Mouse (Mus musculus) intestine, embryonic 15.5 days (tissue): ENCODE data around the gene Galntl6. TPM values are rescaled to one million over a fixed set of nuclear protein-coding genes. Genes with fewer than 3 reads are reported as not detected.

Source experiments
- ATAC-seq: fragments of 200-750 bp; cut with Nextera tagmentation; 2 replicates; pipeline ENCODE4 v1.8.0; 2017; ENCODE audit warnings: moderate TSS enrichment, moderate library complexity
- H3K27ac ChIP-seq: fragments of 300-500 bp; sonication (generic); 2 replicates; pipeline ENCODE4 v1.5.1; 2015; ENCODE audit warnings: mild to moderate bottlenecking, inconsistent platforms
- H3K27me3 ChIP-seq: fragments of 300-500 bp; sonication (generic); replicated peaks from 2 replicates; pipeline ENCODE4 v1.6.1; 2015; ENCODE audit warnings: inconsistent platforms
- H3K36me3 ChIP-seq: fragments of 300-500 bp; sonication (generic); 2 replicates; pipeline ENCODE4 v1.6.1; 2015; ENCODE audit warnings: inconsistent platforms
- H3K4me1 ChIP-seq: fragments of 300-500 bp; sonication (generic); replicated peaks from 2 replicates; pipeline ENCODE4 v1.6.1; 2015; ENCODE audit warnings: inconsistent platforms
- H3K4me2 ChIP-seq: fragments of 300-500 bp; sonication (generic); replicated peaks from 2 replicates; pipeline ENCODE4 v1.6.1; 2015; ENCODE audit warnings: mild to moderate bottlenecking, inconsistent platforms
- H3K4me3 ChIP-seq: fragments of 300-500 bp; sonication (generic); replicated peaks from 2 replicates; pipeline ENCODE4 v1.5.1; 2015; ENCODE audit warnings: inconsistent platforms
- H3K9ac ChIP-seq: fragments of 300-500 bp; sonication (generic); 2 replicates; pipeline ENCODE4 v1.6.1; 2015; ENCODE audit warnings: inconsistent platforms
- H3K9me3 ChIP-seq: fragments of 300-500 bp; sonication (generic); 2 replicates; pipeline ENCODE4 v1.6.1; 2016; ENCODE audit warnings: inconsistent platforms
- WGBS: fragments of 180-500 bp; shearing (Covaris S2); methylation state at CpG from one replicate; pipeline ENCODE4 v1.1.7; 2015; 5-methylcytosine and 5-hydroxymethylcytosine counted together
- polyA plus RNA-seq: library from polyadenylated mRNA; unstranded; fragments of >200 nt; fragmentation: Nextera tagmentation; extraction: Ambion mirVana; gene quantifications from 2 replicates; pipeline ENCODE4 v1.2.1, GENCODE M21; 2015

Gene Galntl6
- polyA plus RNA-seq, 1 experiment from 2014 or later = 0.65 TPM

GRCm38 (mm10) chr8:57724843-57725627 lies 1187.4 kb downstream of the Galntl6 start:
- Histone ChIP-seq H3K27me3 (no peaks in the 10 kb centered on the region), H3K4me1 (no peaks in the 10 kb centered on the region), H3K9ac (no peak overlapping the region), H3K4me3 (no peak overlapping the region), H3K4me2 (no peak overlapping the region), H3K9me3 (no peaks in the 10 kb centered on the region), H3K36me3 (no peaks in the 10 kb centered on the region), H3K27ac (no peak overlapping the region)
- WGBS = 86% methylated on average over 13 of the region's 13 CpGs
- ATAC-seq = peak; percentile 59; the same call in 1 of the 2 replicates

Other genes with a start within 250 kb of the Galntl6 start
- gene BC030500, start 885 bp downstream of the Galntl6 start, polyA plus RNA-seq = 0.10 and 0.20 TPM in 2 replicates